Mouse (Mus musculus) liver, embryonic 14.5 days (tissue): ENCODE measurements around the gene Stat2. TPM values are rescaled to one million over a fixed set of nuclear protein-coding genes. Genes with fewer than 3 reads are reported as not detected.

ENCODE experiments used
- ATAC-seq: fragments of 200-750 bp; cut with Nextera tagmentation; 2 replicates; pipeline ENCODE4 v1.8.0; 2017; ENCODE audit warnings: moderate number of reproducible peaks, mild to moderate bottlenecking, moderate library complexity; ENCODE audit not compliant: insufficient read depth
- DNase-seq, 3 experiments: peaks; one replicate each; pipeline ENCODE4 v3.0.0-alpha.2; 2012 to 2013; ENCODE audit warnings: low read depth in 3 of 3, low spot score in 3 of 3
- H3K27ac ChIP-seq: fragments of 300-500 bp; sonication (generic); 2 replicates; pipeline ENCODE4 v1.5.1; 2014; ENCODE audit warnings: moderate library complexity, mild to moderate bottlenecking, control low read depth, inconsistent platforms
- H3K27me3 ChIP-seq: fragments of 300-500 bp; sonication (generic); 2 replicates; pipeline ENCODE4 v1.6.1; 2014; ENCODE audit warnings: mild to moderate bottlenecking, low read length, moderate library complexity; ENCODE audit not compliant: control insufficient read depth, insufficient read depth
- H3K36me3 ChIP-seq: fragments of 300-500 bp; sonication (generic); replicated peaks from 2 replicates; pipeline ENCODE4 v1.6.1; 2014; ENCODE audit warnings: low read depth; ENCODE audit not compliant: control insufficient read depth, insufficient read depth
- H3K4me1 ChIP-seq, 2 experiments: fragments of 200-500 bp in 1 of 2; fragments of 300-500 bp in 1 of 2; sonication (generic) in 1 of 2; replicated peaks; 2 replicates each; pipeline ENCODE4 v1.6.1; 2012 to 2014; ENCODE audit warnings: antibody characterized with exemption in 1 of 2, inconsistent platforms in 1 of 2, low read length in 1 of 2; ENCODE audit not compliant: control insufficient read depth in 2 of 2, insufficient read depth in 2 of 2
- H3K4me2 ChIP-seq: fragments of 300-500 bp; sonication (generic); 2 replicates; pipeline ENCODE4 v1.6.1; 2014; ENCODE audit warnings: low read depth, mild to moderate bottlenecking, control low read depth, moderate library complexity
- H3K4me3 ChIP-seq, 2 experiments: fragments of 200-500 bp in 1 of 2; fragments of 300-500 bp in 1 of 2; sonication (generic) in 1 of 2; 2 replicates each; pipeline ENCODE4 v1.5.1; 2012 to 2014; ENCODE audit warnings: low read depth in 2 of 2, low read length in 2 of 2, mild to moderate bottlenecking in 2 of 2, control low read depth in 1 of 2, inconsistent platforms in 1 of 2, moderate library complexity in 1 of 2; ENCODE audit not compliant: insufficient read depth in 1 of 2
- H3K9ac ChIP-seq: fragments of 300-500 bp; sonication (generic); replicated peaks from 2 replicates; pipeline ENCODE4 v1.6.1; 2014; ENCODE audit warnings: mild to moderate bottlenecking, control low read depth, moderate library complexity
- H3K9me3 ChIP-seq: fragments of 300-500 bp; sonication (generic); 2 replicates; pipeline ENCODE4 v1.6.1; 2016; ENCODE audit warnings: low read length, mixed read lengths; ENCODE audit not compliant: control insufficient read depth
- CTCF ChIP-seq: IDR thresholded peaks from 2 replicates; pipeline ENCODE4 v1.5.1; 2016; ENCODE audit warnings: antibody characterized with exemption, low read depth, control low read depth
- EP300 ChIP-seq: IDR thresholded peaks from 2 replicates; pipeline ENCODE4 v1.6.1; 2016; ENCODE audit warnings: antibody characterized with exemption, low read depth
- WGBS: fragments of 180-500 bp; shearing (Covaris S2); extraction: QIAGEN DNeasy Blood & Tissue Kit; methylation state at CpG from one replicate; pipeline ENCODE4 v1.1.7; 2014; ENCODE audit not compliant: insufficient replicate concordance; 5-methylcytosine and 5-hydroxymethylcytosine counted together
- polyA plus RNA-seq, 2 experiments: library from polyadenylated mRNA; depleted of rRNA in 1 of 2; stranded (reverse) in 1 of 2; unstranded in 1 of 2; fragments of >200 nt; fragmentation: Nextera tagmentation in 1 of 2; extraction: Ambion mirVana in 1 of 2; gene quantifications; 2 replicates each; pipeline versions ENCODE4 v1.2.1 to v1.2.3; 2012 to 2014

Gene Stat2
- polyA plus RNA-seq, 2 experiments = 4.2 to 6.4 TPM

DNA sequence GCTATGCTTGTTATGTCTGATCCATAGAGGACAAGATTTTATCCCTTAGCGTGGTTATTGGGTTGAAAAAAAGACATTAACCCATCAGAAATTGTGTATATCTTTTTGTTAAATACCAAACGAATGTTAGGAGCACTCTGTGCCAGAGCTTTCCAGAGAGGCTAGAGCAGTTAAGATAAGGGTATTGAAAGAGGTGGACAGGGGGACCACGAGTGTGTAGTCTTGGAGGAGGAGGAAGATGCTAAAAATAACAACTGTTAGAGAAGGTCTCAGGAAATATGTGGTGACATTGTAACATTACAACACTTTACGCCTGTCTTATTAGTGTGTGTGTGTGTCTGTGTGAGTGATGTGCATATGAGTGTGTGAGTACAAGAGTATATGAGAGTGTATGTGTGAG lies 40.5 kb downstream of the Stat2 start:
- no peak overlapping the region for H3K4me3 ChIP-seq
- TF ChIP-seq CTCF = no peak
- no peak for TF ChIP-seq EP300
- DNase-seq = no peak
- H3K9ac ChIP-seq = no peak overlapping the region
- no peaks in the 10 kb centered on the region for H3K27me3 ChIP-seq
- no peaks in the 10 kb centered on the region for H3K4me1 ChIP-seq
- ATAC-seq = no peak
- H3K9me3 ChIP-seq = no peaks in the 10 kb centered on the region
- no peak overlapping the region for H3K4me2 ChIP-seq
- no peak overlapping the region for H3K27ac ChIP-seq
- H3K36me3 ChIP-seq = peaks cover 19% of the 10 kb centered on the region
- WGBS = 54% methylated on average over 4 of the region's 4 CpGs

DNA sequence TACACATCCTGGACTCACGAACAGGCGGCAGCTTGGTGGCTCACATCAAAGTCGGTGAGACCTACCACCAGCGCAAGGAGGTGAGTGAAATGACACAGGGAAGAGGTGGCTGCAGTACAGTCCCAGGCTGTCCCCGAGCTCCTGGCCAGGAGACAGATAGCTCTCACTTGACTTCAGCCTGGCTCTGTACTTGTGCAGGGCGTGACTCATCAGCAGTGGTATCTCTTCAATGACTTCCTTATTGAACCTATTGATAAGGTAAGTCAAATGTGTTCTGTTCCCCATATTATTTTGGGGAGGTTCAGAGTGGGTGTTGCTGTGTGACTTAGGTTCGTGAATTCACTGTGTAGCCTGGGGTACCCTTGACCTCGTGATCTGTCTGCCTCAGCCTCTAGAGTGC lies 45.2 kb downstream of the Stat2 start:
- ATAC-seq = peak; percentile 32; the same call in 1 of the 2 replicates
- no peaks in the 10 kb centered on the region for H3K9me3 ChIP-seq
- H3K9ac ChIP-seq = no peak overlapping the region
- H3K27me3 ChIP-seq = no peaks in the 10 kb centered on the region
- peaks cover 48% of the 10 kb centered on the region for H3K36me3 ChIP-seq
- H3K27ac ChIP-seq = no peak overlapping the region
- H3K4me1 ChIP-seq = no peaks in the 10 kb centered on the region
- DNase-seq = no peak
- 67% methylated on average over 8 of the region's 8 CpGs for WGBS
- no peak overlapping the region for H3K4me3 ChIP-seq
- H3K4me2 ChIP-seq = no peak overlapping the region
- TF ChIP-seq CTCF = no peak
- no peak for TF ChIP-seq EP300

DNA sequence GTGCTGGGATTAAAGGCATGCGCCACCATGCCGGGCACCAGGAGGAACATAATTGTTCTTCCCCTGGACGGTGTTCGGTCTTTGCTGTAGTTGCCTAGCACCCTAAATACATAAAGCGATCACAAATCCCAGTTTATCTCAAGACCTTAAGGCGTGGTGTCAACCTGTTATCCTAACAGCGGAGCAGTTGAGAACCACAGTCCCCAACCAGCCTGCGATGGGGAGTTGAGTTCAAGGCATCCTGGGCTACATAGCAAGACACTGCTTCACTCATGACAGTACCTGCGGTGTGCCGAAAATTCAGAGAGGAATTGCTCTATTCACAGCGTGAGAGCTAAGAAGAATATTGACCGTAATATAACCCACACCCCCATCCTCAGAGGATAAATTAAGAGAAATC lies 51.3 kb downstream of the Stat2 start:
- peak overlapping the region; percentile 37 to 92 for H3K4me3 ChIP-seq
- WGBS = 45% methylated on average over 12 of the region's 12 CpGs

DNA sequence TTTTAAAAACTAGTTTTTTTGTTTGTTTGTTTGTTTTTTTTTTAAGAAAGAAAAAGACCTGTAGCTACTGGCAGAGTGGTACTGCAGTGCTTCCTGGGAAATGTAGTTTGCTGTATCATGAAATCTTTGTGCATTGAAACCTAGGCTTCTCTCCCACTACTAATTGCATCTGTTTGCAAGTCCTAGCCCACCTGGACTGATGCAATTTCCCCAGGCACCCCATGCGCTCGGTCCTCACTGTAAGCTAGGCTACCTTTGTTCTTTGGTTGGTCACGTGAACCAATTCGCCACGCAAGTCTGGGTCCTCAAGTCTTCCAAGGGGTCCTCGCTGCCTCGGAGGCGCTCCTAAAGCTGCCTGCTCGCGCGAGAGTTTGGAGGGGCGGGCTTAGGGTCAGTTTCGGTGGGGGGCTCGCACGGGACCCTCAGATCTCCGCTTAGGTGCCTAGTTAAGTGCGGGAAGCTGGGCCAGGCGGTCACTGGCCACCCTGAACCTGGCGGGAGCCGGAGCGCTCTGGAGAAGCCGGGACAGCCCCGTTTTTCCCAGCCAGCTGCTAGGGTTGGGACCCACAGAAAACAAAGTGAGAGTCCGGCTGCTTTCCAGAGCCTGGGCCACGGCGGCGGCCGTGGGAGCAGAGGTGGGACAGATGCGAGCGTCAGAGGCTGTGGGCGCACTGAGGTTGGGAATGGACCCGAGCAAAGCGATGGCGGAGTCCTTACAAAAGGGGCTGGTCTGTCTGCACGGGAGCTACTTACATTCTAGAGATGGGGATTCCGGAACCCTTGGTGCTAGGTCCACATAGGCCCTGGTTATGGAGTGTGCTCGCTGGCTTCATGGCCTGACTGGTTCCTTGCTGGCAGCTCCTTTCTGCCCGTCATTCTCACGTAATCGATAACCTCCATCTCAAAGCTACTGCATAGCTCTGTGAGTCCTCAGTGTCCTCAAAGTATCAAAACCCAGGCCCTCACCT lies 52.1 kb downstream of the Stat2 start, which contains the start of gene Cnpy2:
Gene Cnpy2, plus strand, starts transcription at position 319 of the 968 bp plus-strand sequence.
- Histone ChIP-seq H3K9ac (peak within 1 kb of the TSS; percentile 95), H3K4me1 (peaks cover 5 to 13% of the 10 kb centered on the region in 2 experiments), H3K4me2 (peak within 1 kb of the TSS; percentile 92), H3K36me3 (peaks cover 31% of the 10 kb centered on the region), H3K27me3 (no peaks in the 10 kb centered on the region), H3K27ac (peak within 1 kb of the TSS; percentile 79), H3K9me3 (no peaks in the 10 kb centered on the region), H3K4me3 (peak within 1 kb of the TSS; percentile 92 to 94)
- no peak for TF ChIP-seq CTCF
- 0 out of 2 replicates have a peak, but pooled peaks have one; percentile 38 for TF ChIP-seq EP300
- DNase-seq (peak in 2 of 3 experiments; percentile 54 to 70), ATAC-seq (peak; percentile 74)
- under 1% methylated on average over 40 of the region's 40 CpGs for WGBS

More for the DNA sequence above, 51.3 kb downstream of the Stat2 start:
- DNase-seq = no peak
- Histone ChIP-seq H3K9ac (peak overlapping the region; percentile 95), H3K4me2 (peak overlapping the region; percentile 92), H3K4me1 (peaks cover 5 to 13% of the 10 kb centered on the region in 2 experiments), H3K27ac (peak overlapping the region; percentile 20), H3K36me3 (peaks cover 32% of the 10 kb centered on the region), H3K9me3 (no peaks in the 10 kb centered on the region), H3K27me3 (no peaks in the 10 kb centered on the region)
- TF ChIP-seq CTCF = no peak
- TF ChIP-seq EP300 = no peak
- ATAC-seq = no peak

DNA sequence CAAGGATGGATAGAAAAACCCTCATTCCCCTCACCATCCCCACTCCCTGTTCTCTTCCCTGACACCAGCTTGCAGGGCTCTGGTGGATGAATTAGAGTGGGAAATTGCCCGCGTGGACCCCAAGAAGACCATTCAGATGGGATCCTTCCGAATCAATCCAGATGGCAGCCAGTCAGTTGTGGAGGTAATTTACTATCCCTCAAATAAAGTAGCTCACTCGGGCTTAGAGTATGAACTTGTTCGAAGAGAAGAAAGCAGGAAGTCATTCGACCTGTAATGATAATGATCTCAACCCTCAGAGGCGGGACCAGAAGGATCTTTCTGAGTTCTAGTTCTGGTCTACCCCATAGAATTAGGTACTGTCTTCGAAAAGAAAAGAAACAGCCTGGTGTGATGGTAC lies 53.2 kb downstream of the Stat2 start:
- Histone ChIP-seq H3K4me1 (peaks cover 5 to 13% of the 10 kb centered on the region in 2 experiments), H3K9ac (peak overlapping the region; percentile 95), H3K27me3 (no peaks in the 10 kb centered on the region), H3K9me3 (no peaks in the 10 kb centered on the region), H3K4me2 (peak overlapping the region; percentile 92), H3K36me3 (peaks cover 24% of the 10 kb centered on the region), H3K27ac (no peak overlapping the region), H3K4me3 (peak overlapping the region; percentile 92 to 94)
- no peak for DNase-seq
- 44% methylated on average over 8 of the region's 8 CpGs for WGBS
- no peak for TF ChIP-seq EP300
- no peak for TF ChIP-seq CTCF
- ATAC-seq = no peak
